Comparison of ENCODE assay signal across 9 mouse cellular contexts in the genomic region with DNA sequence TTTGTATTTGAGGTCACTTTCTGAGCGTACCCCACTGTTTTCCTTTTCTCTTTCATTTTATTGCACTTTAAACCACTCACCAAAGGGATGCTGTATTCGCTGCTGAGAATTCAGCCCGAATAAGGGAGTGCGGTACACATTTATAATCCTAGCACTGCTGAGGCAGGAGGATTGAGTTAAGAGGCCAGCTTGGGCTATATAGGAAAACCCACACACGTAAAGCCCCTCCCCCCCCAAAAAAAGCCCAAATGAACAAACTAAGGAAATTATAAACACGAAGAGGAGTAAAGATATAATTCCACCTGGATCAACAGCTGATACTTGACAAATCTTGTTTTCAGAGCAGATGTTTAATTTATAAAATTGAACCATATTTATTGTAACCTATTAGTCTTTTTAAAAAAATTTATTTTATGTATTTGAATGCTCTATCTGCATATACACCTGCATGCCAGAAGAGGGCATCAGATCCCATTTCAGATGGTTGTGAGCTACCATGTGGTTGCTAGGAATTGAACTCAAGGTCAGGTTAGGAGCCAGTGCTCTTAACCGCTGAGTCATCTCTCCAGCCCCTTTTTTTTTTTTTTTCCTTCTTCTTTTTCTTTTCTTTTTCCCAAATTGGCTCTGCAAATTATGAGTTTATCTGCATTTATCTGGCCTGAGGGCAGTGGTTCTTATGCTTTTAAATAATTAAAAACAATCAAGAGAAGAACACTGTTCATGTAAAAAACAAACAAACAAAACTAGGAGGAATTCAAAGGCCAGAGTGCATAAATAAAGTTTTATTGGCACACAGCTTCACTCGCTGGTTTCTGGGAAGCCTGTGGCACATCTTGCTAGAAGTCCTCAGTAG. TPM values are rescaled to one million over a fixed set of nuclear protein-coding genes. Genes with fewer than 3 reads are reported as not detected.
DNase-seq lines count a peak whose midpoint lies in the region; ATAC-seq lines count a peak whose summit lies in the region.
"Had no signal": no experiment of that assay in that cellular context is flagged by ENCODE, and none has a peak within 500 bp of the region (broad histone marks: within the 10 kb centered on the region; RNA-seq: fewer than 3 reads in every experiment).

No protein-coding gene starts in this region.

- H3K4me1 ChIP-seq in hindbrain, embryonic 12.5 days, result peaks cover 8% of the 10 kb centered on the region
- H3K4me1 ChIP-seq in hindbrain, embryonic 11.5 days (replicated peaks; ENCODE audit: control insufficient read depth, insufficient read depth, low read length), result peaks cover 4% of the 10 kb centered on the region; the same call in 1 of the 2 replicates
- H3K4me1 ChIP-seq in embryonic facial prominence, embryonic 14.5 days (ENCODE audit: control insufficient read depth, insufficient read depth, low read length), result peaks cover 3% of the 10 kb centered on the region; the same call in 1 of the 2 replicates
- H3K4me1 ChIP-seq in liver, embryonic 16.5 days (ENCODE audit: control insufficient read depth, low read depth, low read length), result peaks cover 18% of the 10 kb centered on the region

- peak overlapping the region; percentile 63 for H3K4me2 ChIP-seq in hindbrain, embryonic 12.5 days (replicated peaks)
- H3K4me2 ChIP-seq in hindbrain, embryonic 11.5 days (replicated peaks; ENCODE audit: low read depth, low read length), result no peak overlapping the region
- peak overlapping the region; percentile 71 for H3K4me2 ChIP-seq in embryonic facial prominence, embryonic 14.5 days (ENCODE audit: low read depth, low read length)
- H3K4me2 ChIP-seq in liver, embryonic 16.5 days (ENCODE audit: low read depth, low read length), result peak overlapping the region; percentile 74

- no peak for ATAC-seq in hindbrain, embryonic 12.5 days (ENCODE audit: low FRiP score)
- no peak for ATAC-seq in hindbrain, embryonic 11.5 days (ENCODE audit: low FRiP score)
- ATAC-seq in embryonic facial prominence, embryonic 14.5 days (ENCODE audit: low read depth), result no peak
- no peak for ATAC-seq in liver, embryonic 16.5 days (ENCODE audit: low read depth)

- no peak overlapping the region for H3K27ac ChIP-seq in hindbrain, embryonic 12.5 days
- no peak overlapping the region for H3K27ac ChIP-seq in hindbrain, embryonic 11.5 days (ENCODE audit: low read depth, low read length)
- H3K27ac ChIP-seq in embryonic facial prominence, embryonic 14.5 days (replicated peaks; ENCODE audit: low read depth, low read length), result no peak overlapping the region
- H3K27ac ChIP-seq in liver, embryonic 16.5 days (ENCODE audit: low read length), result no peak overlapping the region

- H3K4me3 ChIP-seq in hindbrain, embryonic 12.5 days, result peak overlapping the region; percentile 37; the same call in 1 of the 2 replicates
- H3K4me3 ChIP-seq in hindbrain, embryonic 11.5 days (ENCODE audit: low read depth, low read length), result no peak overlapping the region
- H3K4me3 ChIP-seq in embryonic facial prominence, embryonic 14.5 days (ENCODE audit: low read depth, low read length), result peak overlapping the region; percentile 51
- no peak overlapping the region; the same call in 1 of the 2 replicates for H3K4me3 ChIP-seq in liver, embryonic 16.5 days (ENCODE audit: low read depth, low read length)

- H3K27me3 ChIP-seq in hindbrain, embryonic 12.5 days, result peaks cover 24% of the 10 kb centered on the region
- H3K27me3 ChIP-seq in hindbrain, embryonic 11.5 days (ENCODE audit: control insufficient read depth, insufficient read depth, low read length), result peaks cover 5% of the 10 kb centered on the region; the same call in 1 of the 2 replicates
- no peaks in the 10 kb centered on the region for H3K27me3 ChIP-seq in embryonic facial prominence, embryonic 14.5 days (replicated peaks; ENCODE audit: control insufficient read depth, insufficient read depth, low read length)
- H3K27me3 ChIP-seq in liver, embryonic 16.5 days (ENCODE audit: control insufficient read depth, insufficient read depth, low read depth, low read length), result no peaks in the 10 kb centered on the region; the same call in 1 of the 2 replicates

- H3K9ac ChIP-seq in hindbrain, embryonic 12.5 days, result no peak overlapping the region
- H3K9ac ChIP-seq in hindbrain, embryonic 11.5 days (ENCODE audit: low read depth, low read length), result no peak overlapping the region
- peak overlapping the region; percentile 59; the same call in 1 of the 2 replicates for H3K9ac ChIP-seq in embryonic facial prominence, embryonic 14.5 days (ENCODE audit: low read depth, low read length)
- no peak overlapping the region for H3K9ac ChIP-seq in liver, embryonic 16.5 days (ENCODE audit: low read depth, low read length)

- no peaks in the 10 kb centered on the region for H3K9me3 ChIP-seq in hindbrain, embryonic 12.5 days (replicated peaks)
- no peaks in the 10 kb centered on the region for H3K9me3 ChIP-seq in hindbrain, embryonic 11.5 days (ENCODE audit: control insufficient read depth, low read length)
- no peaks in the 10 kb centered on the region for H3K9me3 ChIP-seq in embryonic facial prominence, embryonic 14.5 days (ENCODE audit: control insufficient read depth, low read length)
- H3K9me3 ChIP-seq in liver, embryonic 16.5 days (replicated peaks; ENCODE audit: control insufficient read depth, low read length), result no peaks in the 10 kb centered on the region

- DNase-seq in hindbrain, embryonic 11.5 days (ENCODE audit: low spot score), result no peak
- DNase-seq in ES-CJ7 (ENCODE audit: low read depth, low spot score), result peak; percentile 80
- DNase-seq in embryonic facial prominence, embryonic 14.5 days (ENCODE audit: low spot score), result no peak
- no peak for DNase-seq in urinary bladder, adult 18-20 months (ENCODE audit: low spot score in 2 of 2)
- DNase-seq in adrenal gland, postnatal 4 days (ENCODE audit: low spot score in 2 of 2), result no peak
- DNase-seq in B cell, adult 2 months, result no peak

- WGBS in hindbrain, embryonic 12.5 days, result 62% methylated on average over 8 of the region's 8 CpGs
- WGBS in hindbrain, embryonic 11.5 days, result 58% methylated on average over 8 of the region's 8 CpGs
- WGBS in embryonic facial prominence, embryonic 14.5 days, result 56% methylated on average over 8 of the region's 8 CpGs
- 51% methylated on average over 8 of the region's 8 CpGs for WGBS in liver, embryonic 16.5 days (ENCODE audit: insufficient replicate concordance)

- no peaks in the 10 kb centered on the region for H3K36me3 ChIP-seq in hindbrain, embryonic 12.5 days
- no peaks in the 10 kb centered on the region for H3K36me3 ChIP-seq in hindbrain, embryonic 11.5 days (ENCODE audit: control insufficient read depth, insufficient read depth, low read length)
- H3K36me3 ChIP-seq in embryonic facial prominence, embryonic 14.5 days (ENCODE audit: control insufficient read depth, insufficient read depth, low read length), result no peaks in the 10 kb centered on the region
- no peaks in the 10 kb centered on the region for H3K36me3 ChIP-seq in liver, embryonic 16.5 days (ENCODE audit: control insufficient read depth, insufficient read depth)

RNA-seq across cellular contexts. Expression of a gene that starts 30.4 kb away (rescaled TPM):
- 2.4 and 3.4 TPM in 2 replicates for polyA plus RNA-seq in hindbrain, embryonic 12.5 days (2016; fragmentation: Nextera tagmentation; extraction: Ambion mirVana)
- polyA plus RNA-seq in hindbrain, embryonic 11.5 days (2014; fragmentation: Nextera tagmentation; extraction: Ambion mirVana), result 1.4 and 1.6 TPM in 2 replicates
- 2.3 and 2.4 TPM in 2 replicates for polyA plus RNA-seq in embryonic facial prominence, embryonic 14.5 days (2014; fragmentation: Nextera tagmentation; extraction: Ambion mirVana)
- polyA plus RNA-seq in liver, embryonic 16.5 days (2015; fragmentation: Nextera tagmentation; extraction: Ambion mirVana), result 0.35 and 0.65 TPM in 2 replicates
- total RNA-seq in adrenal gland, postnatal 4 days (2021), result 10 to 100 TPM; 25.6 to 31.5 TPM
- total RNA-seq: neutrophil, adult 5-6 weeks had no signal

RNA-seq across cellular contexts. Expression of a gene that starts 46.6 kb away (rescaled TPM):
- 25.7 and 26.2 TPM in 2 replicates for polyA plus RNA-seq in hindbrain, embryonic 12.5 days (2016; fragmentation: Nextera tagmentation; extraction: Ambion mirVana)
- polyA plus RNA-seq in hindbrain, embryonic 11.5 days (2014; fragmentation: Nextera tagmentation; extraction: Ambion mirVana), result 18.1 and 25.5 TPM in 2 replicates
- polyA plus RNA-seq in embryonic facial prominence, embryonic 14.5 days (2014; fragmentation: Nextera tagmentation; extraction: Ambion mirVana), result 20.4 and 22.7 TPM in 2 replicates
- polyA plus RNA-seq in liver, embryonic 16.5 days (2015; fragmentation: Nextera tagmentation; extraction: Ambion mirVana), result 13.7 and 15.2 TPM in 2 replicates
- total RNA-seq in adrenal gland, postnatal 4 days (2021), result 10 to 100 TPM; 15.3 to 17.0 TPM

RNA-seq across cellular contexts. Expression of a gene that starts 48.8 kb away (rescaled TPM):
- polyA plus RNA-seq in hindbrain, embryonic 12.5 days (2016; fragmentation: Nextera tagmentation; extraction: Ambion mirVana), result 7.0 and 7.6 TPM in 2 replicates
- 9.4 and 9.8 TPM in 2 replicates for polyA plus RNA-seq in hindbrain, embryonic 11.5 days (2014; fragmentation: Nextera tagmentation; extraction: Ambion mirVana)
- 8.6 and 10.0 TPM in 2 replicates for polyA plus RNA-seq in embryonic facial prominence, embryonic 14.5 days (2014; fragmentation: Nextera tagmentation; extraction: Ambion mirVana)
- 2.5 and 3.4 TPM in 2 replicates for polyA plus RNA-seq in liver, embryonic 16.5 days (2015; fragmentation: Nextera tagmentation; extraction: Ambion mirVana)
- 10 to 100 TPM in 1 of 2 experiments, 1 to 10 TPM in 1; 7.9 to 12.9 TPM for total RNA-seq in adrenal gland, postnatal 4 days (2021)

Comparison
In these comparisons a context has a peak if more than half of its experiments do, and no peak if none do; other contexts are left out.
1. H3K4me3 ChIP-seq: peak in hindbrain, embryonic 12.5 days (single experiment) and embryonic facial prominence, embryonic 14.5 days (single experiment); none in hindbrain, embryonic 11.5 days (single experiment) and liver, embryonic 16.5 days (single experiment).